Mouse (Mus musculus) hindbrain, embryonic 15.5 days (tissue): ENCODE measurements around the gene Cwc22. TPM values are rescaled to one million over a fixed set of nuclear protein-coding genes. Genes with fewer than 3 reads are reported as not detected.

Source experiments
- ATAC-seq: fragments of 200-750 bp; cut with Nextera tagmentation; 2 replicates; pipeline ENCODE4 v1.8.0; 2017; ENCODE audit warnings: low read depth, moderate number of reproducible peaks, moderate TSS enrichment; ENCODE audit not compliant: low FRiP score
- H3K27ac ChIP-seq: fragments of 300-500 bp; sonication (generic); replicated peaks from 2 replicates; pipeline ENCODE4 v1.5.1; 2015; ENCODE audit warnings: mild to moderate bottlenecking, inconsistent platforms
- H3K27me3 ChIP-seq: fragments of 300-500 bp; sonication (generic); 2 replicates; pipeline ENCODE4 v1.6.1; 2015; ENCODE audit warnings: control low read depth, inconsistent platforms
- H3K36me3 ChIP-seq: fragments of 300-500 bp; sonication (generic); 2 replicates; pipeline ENCODE4 v1.6.1; 2015; ENCODE audit warnings: control low read depth, inconsistent platforms
- H3K4me1 ChIP-seq: fragments of 300-500 bp; sonication (generic); replicated peaks from 2 replicates; pipeline ENCODE4 v1.6.1; 2015; ENCODE audit warnings: control low read depth, inconsistent platforms
- H3K4me2 ChIP-seq: fragments of 300-500 bp; sonication (generic); 2 replicates; pipeline ENCODE4 v1.6.1; 2015; ENCODE audit warnings: moderate library complexity, mild to moderate bottlenecking, inconsistent platforms
- H3K4me3 ChIP-seq: fragments of 300-500 bp; sonication (generic); 2 replicates; pipeline ENCODE4 v1.5.1; 2015; ENCODE audit warnings: mild to moderate bottlenecking, inconsistent platforms
- H3K9ac ChIP-seq: fragments of 300-500 bp; sonication (generic); 2 replicates; pipeline ENCODE4 v1.6.1; 2015; ENCODE audit warnings: inconsistent platforms
- H3K9me3 ChIP-seq: fragments of 300-500 bp; sonication (generic); 2 replicates; pipeline ENCODE4 v1.6.1; 2016; ENCODE audit warnings: control low read depth, inconsistent platforms
- WGBS: fragments of 180-500 bp; shearing (Covaris S2); methylation state at CpG from one replicate; pipeline ENCODE4 v1.1.7; 2015; 5-methylcytosine and 5-hydroxymethylcytosine counted together
- polyA plus RNA-seq: library from polyadenylated mRNA; unstranded; fragments of >200 nt; fragmentation: Nextera tagmentation; extraction: Ambion mirVana; gene quantifications from 2 replicates; pipeline ENCODE4 v1.2.1, GENCODE M21; 2015

The Cwc22 gene
- polyA plus RNA-seq, 1 experiment from 2014 or later: 16.4 TPM

DNA sequence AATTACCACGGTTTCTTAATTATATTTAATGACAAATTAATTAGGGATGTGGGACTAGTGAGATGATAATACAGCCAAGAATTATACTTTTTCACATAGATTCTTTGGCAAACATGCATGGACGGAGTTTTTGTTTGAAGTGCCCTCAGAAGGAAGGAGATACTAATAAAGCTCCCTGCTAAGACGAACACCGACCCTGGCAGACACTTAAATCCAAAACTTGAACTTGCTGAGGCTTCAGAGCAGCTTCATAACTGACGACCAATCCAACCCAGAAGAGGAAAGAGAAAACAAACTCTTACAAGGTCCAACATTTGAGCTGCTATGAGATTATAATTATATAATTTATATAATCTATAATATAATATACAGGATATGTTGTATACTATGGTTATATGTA, 66.4 kb downstream of the Cwc22 start:
- Histone ChIP-seq H3K4me2 (no peak overlapping the region), H3K27ac (no peak overlapping the region), H3K9ac (no peak overlapping the region), H3K9me3 (no peaks in the 10 kb centered on the region), H3K4me3 (no peak overlapping the region), H3K36me3 (no peaks in the 10 kb centered on the region), H3K27me3 (no peaks in the 10 kb centered on the region), H3K4me1 (no peaks in the 10 kb centered on the region)
- no peak for ATAC-seq
- WGBS: 76% methylated on average over 5 of the region's 5 CpGs

DNA sequence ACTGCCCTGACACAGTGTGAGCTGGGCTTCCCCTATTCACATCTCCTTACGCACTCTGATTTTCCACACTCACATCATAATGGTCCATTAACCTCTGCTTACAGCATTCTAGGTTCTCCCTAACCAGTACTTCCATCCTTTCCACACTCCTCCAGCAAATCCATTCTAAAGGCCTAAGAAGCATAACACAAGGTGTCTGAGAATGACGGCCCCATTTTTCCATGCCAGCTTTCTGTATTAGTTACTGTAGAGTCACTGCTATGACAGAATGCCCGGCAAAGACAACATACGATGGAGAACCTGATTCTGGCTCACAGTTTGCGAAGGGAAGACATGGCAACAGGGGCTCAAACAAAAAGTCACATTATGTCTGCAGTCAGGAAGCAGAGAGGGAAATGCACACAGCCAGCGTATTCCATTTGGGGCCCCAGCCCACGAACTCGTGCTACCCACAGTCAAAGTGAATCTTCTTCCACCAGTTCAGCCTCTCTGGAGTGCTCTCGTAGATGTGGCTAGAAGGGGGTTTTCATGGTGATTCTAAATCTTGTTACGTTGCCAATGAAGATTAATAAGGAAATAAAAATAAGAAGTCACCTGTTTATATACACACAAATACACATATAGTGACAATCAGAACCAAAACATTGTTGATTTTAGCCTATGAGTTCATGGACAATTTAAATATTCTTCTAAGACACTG, 68.9 kb downstream of the Cwc22 start:
- Histone ChIP-seq H3K36me3 (no peaks in the 10 kb centered on the region), H3K27ac (no peak overlapping the region), H3K9me3 (no peaks in the 10 kb centered on the region), H3K4me3 (no peak overlapping the region), H3K4me2 (no peak overlapping the region), H3K4me1 (no peaks in the 10 kb centered on the region), H3K9ac (no peak overlapping the region), H3K27me3 (no peaks in the 10 kb centered on the region)
- ATAC-seq: no peak
- 88% methylated on average over 10 of the region's 10 CpGs for WGBS

DNA sequence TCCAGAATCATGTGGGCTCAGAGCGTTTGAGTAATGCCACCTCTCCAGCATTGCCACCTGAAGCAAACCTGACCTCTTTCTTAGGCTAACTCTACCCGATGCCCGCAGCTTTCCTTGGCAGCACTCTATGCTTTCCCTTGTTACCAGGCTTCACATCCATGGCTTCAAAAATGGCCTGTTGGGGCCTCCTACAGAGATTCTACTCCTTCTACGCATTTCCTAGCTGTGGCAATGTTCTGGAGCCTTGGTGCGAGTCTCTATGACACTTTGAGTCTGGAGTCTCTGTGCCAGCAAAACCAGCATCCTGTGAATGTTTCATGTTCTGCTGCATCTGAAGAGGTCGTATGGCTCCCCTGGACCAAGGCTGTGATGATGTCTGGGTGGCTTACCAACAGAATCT, 69.8 kb downstream of the Cwc22 start:
- no peak overlapping the region for H3K4me3 ChIP-seq
- no peak overlapping the region for H3K4me2 ChIP-seq
- no peak overlapping the region for H3K27ac ChIP-seq
- H3K9me3 ChIP-seq: no peaks in the 10 kb centered on the region
- H3K4me1 ChIP-seq: no peaks in the 10 kb centered on the region
- no peak overlapping the region for H3K9ac ChIP-seq
- H3K36me3 ChIP-seq: no peaks in the 10 kb centered on the region
- WGBS: 90% methylated on average over 6 of the region's 6 CpGs
- no peak for ATAC-seq
- no peaks in the 10 kb centered on the region for H3K27me3 ChIP-seq

DNA sequence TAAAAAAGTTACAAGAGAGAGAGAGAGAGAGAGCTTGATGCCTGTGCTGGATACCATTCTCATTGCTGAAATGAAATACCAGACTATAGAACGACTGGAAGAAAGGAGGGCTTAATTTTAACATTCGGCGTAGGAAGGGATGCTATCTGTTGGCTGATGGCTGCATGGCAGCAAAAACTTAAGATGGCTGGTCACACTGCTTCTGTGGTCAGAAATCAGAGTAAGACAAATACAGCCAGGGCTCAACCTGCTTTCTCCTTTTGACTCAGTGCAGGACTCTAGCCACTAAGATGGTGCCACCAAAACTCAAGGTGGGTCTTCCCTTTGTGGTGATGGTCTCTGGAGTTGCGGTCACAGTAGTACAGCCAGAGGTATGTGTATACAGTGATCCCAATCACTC, 70.7 kb downstream of the Cwc22 start:
- H3K9ac ChIP-seq: no peak overlapping the region
- WGBS: 96% methylated on average over 4 of the region's 4 CpGs
- no peak overlapping the region for H3K4me3 ChIP-seq
- H3K36me3 ChIP-seq: no peaks in the 10 kb centered on the region
- no peak overlapping the region for H3K27ac ChIP-seq
- no peaks in the 10 kb centered on the region for H3K27me3 ChIP-seq
- no peaks in the 10 kb centered on the region for H3K4me1 ChIP-seq
- no peak overlapping the region for H3K4me2 ChIP-seq
- ATAC-seq: no peak
- H3K9me3 ChIP-seq: no peaks in the 10 kb centered on the region

DNA sequence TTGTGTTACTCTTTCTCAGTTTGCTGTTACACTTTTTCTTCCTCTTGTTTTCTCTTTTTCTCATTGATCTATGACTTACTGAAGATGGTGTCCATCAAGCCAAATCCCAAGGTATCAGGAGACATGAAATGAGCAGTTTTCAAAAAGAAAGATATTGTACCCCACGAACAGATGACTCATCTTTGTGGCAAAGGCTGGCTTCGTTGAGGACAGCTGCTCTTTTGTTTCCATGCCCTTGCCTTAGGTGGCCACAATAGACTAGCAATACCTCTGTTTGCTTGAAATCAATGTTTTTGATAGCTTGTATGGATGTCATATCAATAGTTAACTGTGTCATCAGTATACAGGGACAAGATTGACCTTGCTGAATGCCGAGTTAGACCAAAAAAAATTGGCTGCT, 71.5 kb downstream of the Cwc22 start:
- H3K27me3 ChIP-seq: no peaks in the 10 kb centered on the region

DNA sequence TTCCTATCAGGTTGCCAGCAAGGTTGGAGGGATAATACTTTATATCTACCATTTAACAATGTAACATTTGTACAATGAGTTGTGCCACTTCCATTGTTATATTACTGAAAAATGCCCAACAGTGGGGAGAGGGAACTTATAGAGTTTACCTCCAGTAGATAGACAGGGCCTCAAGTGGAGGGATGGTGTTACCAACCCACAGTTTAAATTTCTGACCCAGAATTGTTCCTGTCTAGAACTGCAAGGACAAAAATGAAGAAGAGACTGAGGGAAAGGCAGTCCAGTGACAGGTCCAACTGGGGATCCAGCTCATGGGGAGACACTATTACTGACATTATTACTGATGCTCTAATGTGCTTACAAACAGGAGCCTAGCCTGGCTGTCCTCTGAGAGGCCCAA, 72.4 kb downstream of the Cwc22 start:
- Histone ChIP-seq H3K4me2 (no peak overlapping the region), H3K4me3 (no peak overlapping the region), H3K27me3 (no peaks in the 10 kb centered on the region), H3K27ac (no peak overlapping the region), H3K9me3 (no peaks in the 10 kb centered on the region), H3K9ac (no peak overlapping the region), H3K36me3 (no peaks in the 10 kb centered on the region), H3K4me1 (no peaks in the 10 kb centered on the region)
- no peak for ATAC-seq

More for the DNA sequence above, 71.5 kb downstream of the Cwc22 start:
- Histone ChIP-seq H3K9ac (no peak overlapping the region), H3K27ac (no peak overlapping the region), H3K4me1 (no peaks in the 10 kb centered on the region), H3K4me2 (no peak overlapping the region), H3K36me3 (no peaks in the 10 kb centered on the region), H3K4me3 (no peak overlapping the region), H3K9me3 (no peaks in the 10 kb centered on the region)
- WGBS: 90% methylated on average over 3 of the region's 3 CpGs
- no peak for ATAC-seq

DNA sequence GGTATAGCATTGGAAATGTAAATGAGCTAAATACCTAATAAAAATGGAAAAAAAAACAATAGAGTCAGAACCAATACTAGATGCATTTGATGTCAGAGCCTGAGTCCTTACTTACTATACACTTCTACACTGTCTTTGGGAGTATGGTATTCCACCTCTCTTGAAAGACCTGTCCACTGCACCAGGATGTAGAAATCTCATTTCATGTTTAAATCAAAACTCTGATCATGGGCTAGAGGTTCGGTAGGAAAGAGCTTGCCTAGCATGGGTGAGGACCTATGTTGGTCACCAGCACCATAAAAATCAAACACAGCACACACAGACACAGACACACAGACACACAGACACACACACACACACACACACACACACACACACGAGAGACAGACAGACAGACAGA, 73.5 kb downstream of the Cwc22 start:
- Histone ChIP-seq H3K27ac (no peak overlapping the region), H3K4me3 (no peak overlapping the region), H3K27me3 (no peaks in the 10 kb centered on the region), H3K4me2 (no peak overlapping the region), H3K9ac (no peak overlapping the region), H3K36me3 (no peaks in the 10 kb centered on the region), H3K9me3 (no peaks in the 10 kb centered on the region), H3K4me1 (no peaks in the 10 kb centered on the region)
- no peak for ATAC-seq
- WGBS: 79% methylated on average over 2 of the region's 2 CpGs

DNA sequence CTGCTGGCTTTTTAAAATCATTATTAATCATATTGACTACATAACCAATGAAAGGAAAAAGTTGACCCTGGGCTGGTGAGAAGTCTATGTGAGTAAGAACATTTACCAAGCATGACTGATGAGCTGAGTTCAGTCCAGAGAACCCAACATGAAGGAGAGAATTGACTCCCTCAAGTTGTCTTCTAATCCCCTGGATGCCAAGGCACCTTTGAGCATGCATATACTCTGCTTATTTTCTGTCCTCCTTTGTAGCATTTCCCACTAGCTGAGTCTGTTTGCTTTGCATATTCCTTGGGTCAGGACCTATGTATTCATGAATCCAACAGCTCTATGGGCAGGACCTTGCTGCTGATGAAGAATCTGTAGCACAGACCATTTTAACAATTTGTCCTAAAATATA, 75.0 kb downstream of the Cwc22 start:
- no peak for ATAC-seq
- Histone ChIP-seq H3K27ac (no peak overlapping the region), H3K9ac (no peak overlapping the region), H3K4me2 (no peak overlapping the region), H3K4me1 (no peaks in the 10 kb centered on the region), H3K4me3 (no peak overlapping the region), H3K9me3 (no peaks in the 10 kb centered on the region), H3K27me3 (no peaks in the 10 kb centered on the region), H3K36me3 (no peaks in the 10 kb centered on the region)

DNA sequence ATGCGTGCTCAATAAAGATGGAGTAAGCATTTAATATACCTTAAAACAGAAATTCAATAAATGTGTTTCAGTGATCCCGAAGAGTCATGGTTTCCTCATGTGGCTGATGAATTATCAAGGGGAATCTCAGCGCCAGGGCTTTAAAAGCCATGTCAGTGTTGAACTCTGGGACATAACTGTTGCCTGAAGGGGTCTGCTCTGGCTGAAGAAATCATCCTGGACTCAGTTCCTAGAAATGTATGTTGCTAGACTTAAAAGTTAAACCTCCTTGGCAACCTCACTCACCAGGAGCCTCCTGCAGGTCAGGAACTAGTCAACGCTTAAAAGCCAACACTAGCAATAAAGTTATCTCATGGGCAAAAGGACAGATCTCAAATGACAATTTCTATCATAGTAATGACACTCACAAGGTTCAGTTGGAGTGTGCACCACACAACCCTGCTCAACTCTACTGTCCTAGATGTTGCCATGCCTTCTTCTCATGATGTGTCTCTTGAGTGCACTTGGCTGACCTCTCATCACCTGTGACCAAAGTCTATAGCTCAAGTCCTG, 76.4 kb downstream of the Cwc22 start:
- ATAC-seq: no peak
- H3K4me1 ChIP-seq: no peaks in the 10 kb centered on the region
- no peaks in the 10 kb centered on the region for H3K9me3 ChIP-seq
- H3K4me2 ChIP-seq: no peak overlapping the region
- no peaks in the 10 kb centered on the region for H3K36me3 ChIP-seq
- WGBS: 91% methylated on average over 4 of the region's 4 CpGs
- H3K27ac ChIP-seq: no peak overlapping the region
- no peak overlapping the region for H3K4me3 ChIP-seq
- H3K9ac ChIP-seq: no peak overlapping the region
- no peaks in the 10 kb centered on the region for H3K27me3 ChIP-seq

DNA sequence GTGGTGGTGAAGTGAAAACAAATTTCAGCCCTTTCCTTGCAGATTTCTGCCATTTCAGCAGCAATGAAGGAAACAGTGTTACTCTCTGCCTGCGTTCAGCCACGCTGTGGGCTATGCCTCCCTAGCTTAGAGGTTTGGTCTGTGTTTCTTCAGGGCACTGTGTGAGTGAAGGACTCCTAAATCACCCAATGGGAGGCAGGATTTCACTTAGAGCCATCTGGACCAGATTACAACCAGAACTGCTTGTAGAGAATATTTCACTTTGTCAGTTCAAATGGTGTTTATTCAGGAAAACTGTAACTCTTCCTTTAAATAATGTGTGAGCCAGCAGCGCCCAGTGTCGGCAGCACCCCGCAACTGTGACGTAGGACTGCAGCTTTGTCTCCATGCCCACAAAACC, 82.2 kb downstream of the Cwc22 start:
- H3K9ac ChIP-seq: no peak overlapping the region
- H3K4me2 ChIP-seq: no peak overlapping the region
- no peak for ATAC-seq
- no peaks in the 10 kb centered on the region for H3K36me3 ChIP-seq
- 71% methylated on average over 6 of the region's 6 CpGs for WGBS
- no peaks in the 10 kb centered on the region for H3K27me3 ChIP-seq
- no peak overlapping the region for H3K4me3 ChIP-seq
- H3K9me3 ChIP-seq: no peaks in the 10 kb centered on the region
- no peak overlapping the region for H3K27ac ChIP-seq
- no peaks in the 10 kb centered on the region for H3K4me1 ChIP-seq

DNA sequence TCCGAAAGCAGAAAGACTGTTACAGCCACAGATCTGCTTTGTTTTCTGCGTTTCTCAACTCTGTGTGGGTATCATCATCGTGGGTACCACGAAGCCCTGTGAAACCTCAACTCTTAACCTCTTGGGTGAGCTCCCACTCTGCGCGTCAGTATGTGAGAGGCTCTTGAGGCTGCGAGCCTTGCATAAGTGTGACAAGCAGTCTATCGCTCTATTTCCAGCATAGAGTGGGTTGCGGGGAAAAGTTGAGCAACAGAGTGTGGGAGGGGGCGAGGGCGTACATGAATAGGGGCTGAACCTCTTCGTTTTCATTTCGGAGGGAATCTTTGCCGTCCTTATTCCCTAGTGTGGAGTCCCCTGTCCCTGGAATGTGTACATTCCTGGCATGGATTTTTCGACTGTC, 82.7 kb downstream of the Cwc22 start:
- Histone ChIP-seq H3K4me3 (no peak overlapping the region), H3K4me2 (no peak overlapping the region), H3K36me3 (no peaks in the 10 kb centered on the region), H3K4me1 (no peaks in the 10 kb centered on the region), H3K9me3 (no peaks in the 10 kb centered on the region), H3K9ac (no peak overlapping the region), H3K27me3 (no peaks in the 10 kb centered on the region), H3K27ac (no peak overlapping the region)
- WGBS: 82% methylated on average over 15 of the region's 15 CpGs
- no peak for ATAC-seq

DNA sequence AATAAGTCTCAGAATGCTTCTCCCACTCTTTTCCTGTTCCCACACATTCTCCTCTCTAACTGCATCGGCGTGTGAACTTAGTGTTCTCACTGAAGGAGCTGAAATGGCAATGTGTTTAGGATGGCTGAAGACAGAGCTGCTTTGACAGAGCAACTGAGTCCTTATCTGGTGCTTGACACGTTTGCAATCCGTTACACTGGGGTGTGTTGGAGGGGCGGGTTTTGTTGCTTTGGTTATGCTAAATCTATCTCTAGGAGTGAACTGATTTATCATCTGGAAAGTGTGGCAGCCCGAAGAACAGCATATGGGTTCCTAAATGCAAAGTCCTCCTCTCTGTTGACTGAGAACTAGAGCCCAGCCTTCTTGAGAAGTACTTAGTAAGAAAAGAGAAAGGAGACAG, 104.7 kb downstream of the Cwc22 start:
- Histone ChIP-seq H3K4me3 (no peak overlapping the region), H3K27ac (no peak overlapping the region), H3K9me3 (no peaks in the 10 kb centered on the region), H3K36me3 (no peaks in the 10 kb centered on the region), H3K27me3 (no peaks in the 10 kb centered on the region), H3K4me1 (no peaks in the 10 kb centered on the region), H3K4me2 (no peak overlapping the region), H3K9ac (no peak overlapping the region)
- 66% methylated on average over 6 of the region's 6 CpGs for WGBS
- ATAC-seq: no peak

DNA sequence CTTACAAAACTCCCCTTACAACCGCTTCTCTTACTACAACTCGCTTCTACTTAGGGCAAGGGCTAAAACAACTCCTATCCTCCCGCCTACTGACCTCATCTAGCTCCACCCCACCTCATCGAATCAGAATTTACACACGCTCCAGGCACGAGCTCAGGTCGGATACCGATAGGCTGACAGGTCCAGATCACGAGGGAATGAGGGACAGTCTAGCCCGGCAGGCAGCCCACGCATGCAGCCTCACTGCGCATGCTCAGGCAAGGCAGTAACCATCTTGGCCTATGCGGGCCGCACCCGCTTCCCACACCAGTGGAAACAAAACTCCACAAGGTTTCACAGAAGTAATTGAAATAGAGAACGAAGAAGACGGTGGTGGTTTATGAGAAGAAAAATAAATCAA, 106.6 kb downstream of the Cwc22 start:
- H3K36me3 ChIP-seq: no peaks in the 10 kb centered on the region
- H3K9ac ChIP-seq: no peak overlapping the region
- no peaks in the 10 kb centered on the region for H3K4me1 ChIP-seq
- H3K9me3 ChIP-seq: no peaks in the 10 kb centered on the region
- H3K27ac ChIP-seq: no peak overlapping the region
- WGBS: 92% methylated on average over 17 of the region's 17 CpGs
- H3K4me2 ChIP-seq: no peak overlapping the region
- no peaks in the 10 kb centered on the region for H3K27me3 ChIP-seq
- no peak for ATAC-seq
- H3K4me3 ChIP-seq: no peak overlapping the region
